Mouse (Mus musculus): ENCODE data around the gene Bola3.

Bola3 gene

GRCm38 (mm10) chr6:83347916-83348315 lies 1.0 kb upstream of the Bola3 start:
- no peak for DNase-seq (ENCODE audit: low spot score in 2 of 2)

- peak; percentile 88 to 94 for DNase-seq (ENCODE audit: low spot score in 2 of 2)
These were observed 469 bp downstream of the Bola3 start for GRCm38 (mm10) chr6:83349274-83349958.

GRCm38 (mm10) chr6:83350172-83350571 lies 1.2 kb downstream of the Bola3 start:
- DNase-seq (ENCODE audit: low spot score in 2 of 2), result no peak

- DNase-seq (ENCODE audit: low spot score in 2 of 2), result no peak
These were observed 2.0 kb downstream of the Bola3 start for GRCm38 (mm10) chr6:83350851-83351405.

- DNase-seq (ENCODE audit: low spot score in 2 of 2), result no peak
These were observed 2.7 kb downstream of the Bola3 start for GRCm38 (mm10) chr6:83351490-83352160.

GRCm38 (mm10) chr6:83352666-83353410 lies 3.9 kb downstream of the Bola3 start:
- DNase-seq (ENCODE audit: low spot score in 2 of 2), result no peak

DNA sequence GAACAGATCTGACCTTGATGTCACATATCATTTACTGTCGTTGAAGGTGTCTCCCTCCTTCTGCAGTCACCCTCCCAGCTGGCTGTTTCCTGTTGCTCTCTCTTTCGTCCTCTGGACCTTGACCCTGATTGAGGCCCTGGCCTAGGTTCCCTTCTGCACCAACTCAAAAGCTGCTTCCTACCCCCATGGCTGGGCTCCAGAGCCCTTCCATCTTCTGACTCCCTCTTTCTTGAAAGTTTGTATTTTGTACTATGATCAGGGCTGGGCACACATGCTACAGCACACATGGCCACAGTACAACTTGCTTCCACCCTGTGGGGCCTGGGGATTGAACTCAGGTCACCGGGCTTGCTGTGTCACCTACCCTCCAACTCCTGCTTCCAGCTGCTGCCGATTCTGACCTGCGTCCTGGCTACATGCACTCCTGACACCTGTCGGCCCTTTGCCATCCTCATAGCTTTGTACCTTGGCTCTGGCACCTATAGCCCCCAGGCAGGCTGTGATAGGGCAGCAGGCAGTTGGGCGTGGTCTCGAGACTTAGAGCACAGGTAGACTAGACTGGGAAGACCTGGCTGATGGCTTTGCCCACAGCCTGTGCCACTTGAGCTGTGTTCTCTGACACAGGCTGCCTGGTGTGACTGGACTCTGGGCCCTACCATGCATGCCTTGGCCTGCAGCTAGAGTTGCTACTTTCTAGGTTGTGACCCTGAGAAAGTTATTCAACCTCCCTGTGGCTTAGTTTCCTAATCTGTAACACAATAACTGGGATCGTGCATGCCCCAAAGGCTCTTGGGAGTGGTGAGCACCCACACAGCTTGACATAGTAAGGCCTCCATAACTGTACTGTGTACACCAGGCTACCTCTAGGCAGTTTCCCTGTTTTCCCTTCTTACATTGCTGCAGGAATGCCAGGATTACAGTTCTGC lies 6.2 kb downstream of the Bola3 start:
- no peak for DNase-seq (ENCODE audit: low spot score in 2 of 2)

- peak; percentile 87 to 92 for DNase-seq (ENCODE audit: low spot score in 2 of 2)
These were observed 7.7 kb downstream of the Bola3 start for GRCm38 (mm10) chr6:83356569-83357138.

DNA sequence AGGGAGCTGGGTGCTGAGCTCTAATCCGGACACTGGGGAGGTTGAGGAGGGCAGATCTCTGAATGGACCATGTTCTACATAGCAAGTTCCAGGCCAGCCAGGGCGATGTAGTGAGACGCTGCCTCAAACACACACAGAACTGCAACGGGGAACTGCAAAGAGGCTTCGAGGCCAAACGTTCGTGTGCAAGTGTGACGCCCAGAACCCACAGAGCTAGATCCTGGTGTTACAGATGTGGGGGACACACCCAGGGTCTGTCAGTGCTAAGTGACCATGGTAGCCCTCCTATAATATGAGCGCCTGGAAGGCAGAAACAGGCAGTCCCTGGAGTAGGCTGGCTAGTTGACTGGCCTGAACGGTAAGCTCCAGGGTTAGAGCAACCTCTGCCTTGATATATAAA lies 8.5 kb downstream of the Bola3 start:
- no peak for DNase-seq (ENCODE audit: low spot score in 2 of 2)

DNA sequence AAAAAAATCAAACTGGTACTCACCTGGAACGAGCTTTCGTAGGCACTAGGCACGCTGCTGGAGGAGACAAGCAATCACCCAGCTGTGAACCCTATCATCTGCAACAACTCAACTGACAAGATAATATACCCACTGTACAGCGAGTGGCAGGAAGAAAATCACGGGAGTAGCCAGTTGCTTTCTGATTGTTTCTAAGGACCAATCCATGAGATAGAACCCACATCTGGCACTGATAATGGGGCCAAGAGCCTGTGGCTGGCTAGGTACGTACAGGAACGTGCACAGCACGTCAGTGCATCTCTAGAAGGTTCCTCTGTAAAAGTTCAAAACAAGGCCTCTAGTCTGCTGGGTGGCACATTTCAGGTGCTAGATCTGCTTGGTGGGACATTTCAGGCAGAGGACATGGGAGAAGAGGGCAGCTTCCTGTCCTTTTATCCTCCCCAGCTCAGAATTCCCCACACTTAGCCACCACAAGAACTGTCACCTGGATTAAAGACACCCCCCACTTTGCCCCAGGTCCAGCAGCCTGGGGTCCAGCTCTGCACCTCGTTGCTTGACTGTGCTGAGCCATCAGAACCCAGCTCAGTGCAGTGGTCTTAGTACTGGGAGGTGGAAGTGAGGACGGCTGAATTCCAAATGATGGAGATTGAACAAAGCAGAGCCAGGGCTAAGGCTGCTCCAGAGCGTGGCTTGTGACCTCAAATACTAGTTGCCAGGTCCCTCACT lies 12.7 kb downstream of the Bola3 start:
- DNase-seq (ENCODE audit: low spot score in 2 of 2), result no peak

GRCm38 (mm10) chr6:83363075-83363474 lies 14.1 kb downstream of the Bola3 start:
- no peak for DNase-seq (ENCODE audit: low spot score in 2 of 2)

DNA sequence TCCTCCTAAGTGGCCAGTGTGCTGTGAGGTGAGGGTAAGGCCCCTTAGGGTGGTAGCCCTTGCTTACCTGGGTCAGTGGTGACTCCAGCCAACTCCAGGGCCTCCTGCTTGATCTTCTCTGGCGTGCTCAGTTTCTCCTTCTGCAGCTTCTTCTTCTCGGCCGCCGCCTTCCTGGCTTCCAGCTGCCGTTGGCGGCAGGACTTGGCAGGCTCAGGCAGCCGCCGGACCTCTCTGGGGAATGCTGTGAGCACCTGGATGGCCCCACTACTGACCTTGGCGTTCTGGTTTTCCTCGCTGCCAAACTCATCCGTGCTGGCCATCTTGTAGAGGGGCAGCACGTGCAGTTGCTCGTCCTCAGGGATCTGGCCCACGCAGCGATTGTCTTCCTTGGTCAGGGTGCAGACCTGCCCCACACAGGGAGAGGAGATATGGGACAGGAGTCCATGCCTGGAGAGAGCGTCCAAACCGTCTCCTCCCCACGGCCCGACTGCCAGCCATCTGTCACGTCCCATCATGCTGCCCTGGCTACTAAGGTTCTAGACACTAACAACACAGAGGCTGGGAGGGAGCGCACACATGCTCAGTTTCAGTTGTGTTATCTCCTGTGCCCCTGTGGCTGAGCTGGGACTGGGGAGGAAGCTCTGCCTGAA lies 21.5 kb downstream of the Bola3 start:
- no peak for DNase-seq (ENCODE audit: low spot score in 2 of 2)

DNA sequence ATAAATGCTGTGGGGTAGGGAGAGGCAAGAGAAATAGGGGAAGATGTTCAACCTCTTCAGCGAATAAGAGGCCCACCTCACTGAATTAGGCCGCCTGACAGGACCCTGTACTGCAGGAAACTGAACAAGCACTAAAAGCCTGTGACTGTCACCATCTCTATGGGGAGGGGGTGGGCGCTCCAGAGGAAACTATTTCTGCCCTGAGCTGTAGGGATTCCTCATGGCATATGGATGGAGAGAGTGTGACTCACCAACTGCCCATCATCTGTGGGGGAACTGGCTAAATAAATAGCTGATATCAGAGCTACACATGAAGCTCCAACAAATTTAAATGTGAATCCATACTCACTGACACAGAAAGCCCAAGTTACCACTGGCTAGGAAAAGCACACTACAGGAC lies 22.4 kb downstream of the Bola3 start:
- no peak for DNase-seq (ENCODE audit: low spot score in 2 of 2)

DNA sequence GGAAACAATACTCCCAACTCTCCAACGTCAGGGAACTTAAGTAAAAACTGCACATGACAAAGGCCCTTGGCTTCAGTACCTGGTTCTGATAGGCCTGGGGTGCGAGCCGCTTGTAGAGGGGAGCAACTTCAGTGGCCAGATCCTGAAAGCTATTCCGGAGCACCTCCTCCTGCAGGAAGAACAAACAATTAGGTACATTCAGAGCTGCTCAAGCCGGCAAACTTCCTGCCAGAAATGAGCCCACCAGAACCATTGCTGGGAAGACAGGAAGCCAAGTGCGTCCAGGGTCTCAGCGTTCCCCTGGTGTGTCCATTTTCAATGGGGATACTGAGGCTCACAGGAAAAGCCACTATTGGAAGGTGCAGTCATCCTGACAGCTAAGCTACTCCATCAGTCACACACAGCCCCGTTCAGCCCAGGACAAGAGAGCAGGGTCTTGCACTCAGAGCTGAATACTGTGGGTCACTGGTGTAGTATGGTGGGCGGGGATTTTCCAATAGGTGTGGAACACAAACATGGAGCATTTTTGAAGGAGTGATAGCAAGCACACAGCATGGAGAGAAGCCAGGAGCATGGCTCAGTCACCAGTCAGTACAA lies 24.9 kb downstream of the Bola3 start:
- no peak for DNase-seq (ENCODE audit: low spot score in 2 of 2)

DNA sequence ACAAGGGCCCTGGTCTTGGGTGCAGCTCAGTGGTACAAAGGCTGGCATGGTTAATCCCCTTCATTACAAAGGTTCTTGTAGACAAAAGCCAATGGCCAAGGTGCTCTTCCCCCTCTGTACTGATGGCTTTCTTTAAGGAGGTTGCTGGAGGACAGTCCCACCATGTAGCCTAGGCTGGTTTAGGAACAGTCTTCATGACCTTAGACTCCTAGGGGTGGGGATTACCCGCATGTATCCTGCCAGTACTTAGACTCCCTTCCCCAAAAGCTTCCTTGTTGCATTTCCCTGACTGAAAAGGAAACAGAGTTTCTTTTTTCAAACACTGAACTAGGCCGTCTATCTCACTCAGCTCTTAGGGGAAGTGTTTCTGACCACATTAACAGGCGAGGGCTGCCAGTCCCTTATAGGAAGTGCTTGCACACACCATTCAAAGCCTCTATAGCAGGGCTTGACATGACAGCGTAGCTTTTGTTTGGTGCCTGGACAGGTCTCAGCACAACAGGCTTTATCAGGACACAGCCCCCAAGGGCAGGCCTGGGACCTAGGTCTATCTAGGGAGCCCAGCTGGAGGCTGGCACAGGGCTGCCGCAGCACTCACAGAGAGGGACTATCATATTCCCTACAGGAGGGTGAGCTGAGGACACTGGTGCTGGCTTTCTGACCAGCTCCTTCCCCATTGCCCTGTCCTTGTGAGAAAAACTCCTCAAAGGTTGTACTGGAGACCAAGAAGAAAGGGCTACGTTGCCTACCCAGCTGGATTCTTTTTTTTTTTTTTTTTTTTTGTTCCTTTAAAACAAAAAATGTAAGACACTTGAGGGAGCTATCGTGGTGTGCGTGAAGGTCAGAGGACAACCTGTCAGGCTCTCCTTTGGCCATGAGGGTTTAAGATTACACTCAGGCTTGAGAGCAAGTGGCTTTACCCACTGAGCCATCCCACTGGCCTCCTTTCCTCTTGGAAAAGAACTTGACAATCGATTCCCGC lies 32.9 kb downstream of the Bola3 start:
- DNase-seq (ENCODE audit: low spot score in 2 of 2), result no peak

- no peak for DNase-seq (ENCODE audit: low spot score in 2 of 2)
These were observed 36.7 kb downstream of the Bola3 start for GRCm38 (mm10) chr6:83385569-83386090.

DNA sequence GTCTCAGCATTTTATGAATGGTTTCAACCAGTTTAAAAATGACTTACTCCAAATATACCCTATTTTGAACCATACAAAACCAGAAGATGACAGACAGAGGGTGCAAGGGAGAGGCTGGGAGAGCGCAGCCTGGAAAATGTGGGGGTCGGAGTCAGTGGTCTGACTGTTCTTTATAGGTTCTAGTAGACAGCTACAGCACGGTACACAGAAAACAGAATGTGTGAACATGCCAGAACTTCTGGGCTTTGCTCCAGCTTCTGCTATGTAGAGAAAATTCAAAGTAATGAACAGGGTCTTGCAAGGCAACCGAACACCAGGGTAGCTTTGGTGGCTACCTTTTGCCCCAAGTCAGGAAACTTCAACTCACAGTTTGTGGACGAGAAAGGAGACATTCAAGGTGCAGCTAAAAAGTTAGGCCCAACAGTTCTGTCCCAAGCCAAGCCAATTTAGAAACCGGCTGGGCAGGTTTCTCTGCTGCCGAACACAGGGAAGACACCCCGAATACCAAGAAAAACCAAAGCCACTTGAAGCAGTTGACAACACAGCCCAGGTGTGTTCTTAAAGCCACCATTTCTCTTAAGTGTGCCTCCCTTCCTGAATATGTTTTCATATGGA lies 43.3 kb downstream of the Bola3 start:
- DNase-seq (ENCODE audit: low spot score in 2 of 2), result no peak

GRCm38 (mm10) chr6:83394122-83394521 lies 45.2 kb downstream of the Bola3 start:
- DNase-seq (ENCODE audit: low spot score in 2 of 2), result no peak

All from cerebellum, postnatal 4 days (tissue).